Mouse (Mus musculus): Measurements from ENCODE around the gene Ngly1. TPM values are rescaled to one million over a fixed set of nuclear protein-coding genes. Genes with fewer than 3 reads are reported as not detected.
"Not testable (repeated sequence)": the region's sequence is repeated elsewhere in the genome, so short reads cannot be mapped to it uniquely, and the experiment has no call there.

Ngly1 gene
- total and polyA plus RNA-seq, 2 experiments from 2014 or later: 27.0 to 34.3 TPM

DNA sequence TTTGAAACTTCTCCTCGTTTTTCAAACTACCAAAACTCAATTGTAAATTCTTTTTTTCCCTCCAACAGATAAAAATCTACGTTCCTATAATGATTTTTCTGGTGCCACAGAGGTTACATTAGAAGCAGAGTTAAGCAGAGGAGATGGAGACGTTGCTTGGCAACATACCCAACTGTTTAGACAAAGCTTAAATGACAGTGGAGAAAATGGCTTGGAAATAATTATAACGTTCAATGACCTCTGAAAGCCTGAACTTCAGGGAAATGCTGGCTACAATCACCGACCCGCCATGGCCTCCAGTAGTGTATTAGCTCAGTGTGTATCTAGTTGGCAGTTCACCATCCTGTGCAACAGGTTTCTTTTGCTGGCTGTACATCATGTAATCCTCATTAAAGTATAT is 61.7 kb downstream of the Ngly1 start:
- peaks cover 7% of the 10 kb centered on the region for H3K36me3 ChIP-seq (replicated peaks; ENCODE audit: control insufficient read depth, insufficient read depth, low read length)
- DNase-seq (ENCODE audit: low spot score): no peak
- no peak overlapping the region for H3K4me2 ChIP-seq (ENCODE audit: low read depth, low read length)
- no peak overlapping the region for H3K4me3 ChIP-seq (ENCODE audit: low read depth, low read length)
- WGBS: 82% methylated on average over 6 of the region's 6 CpGs
- H3K9ac ChIP-seq (replicated peaks; ENCODE audit: low read depth, low read length): no peak overlapping the region
- ATAC-seq (ENCODE audit: insufficient read depth, low read depth): no peak
- no peaks in the 10 kb centered on the region for H3K27me3 ChIP-seq (ENCODE audit: control insufficient read depth, insufficient read depth, low read length)
- no peaks in the 10 kb centered on the region for H3K4me1 ChIP-seq (ENCODE audit: control insufficient read depth, insufficient read depth)
- H3K9me3 ChIP-seq (replicated peaks; ENCODE audit: control insufficient read depth, low read length): no peaks in the 10 kb centered on the region
- no peak for TF ChIP-seq EP300 (IDR thresholded peaks at IDR 0.05; ENCODE audit: low read depth)
- no peak overlapping the region for H3K27ac ChIP-seq (ENCODE audit: low read depth)

DNA sequence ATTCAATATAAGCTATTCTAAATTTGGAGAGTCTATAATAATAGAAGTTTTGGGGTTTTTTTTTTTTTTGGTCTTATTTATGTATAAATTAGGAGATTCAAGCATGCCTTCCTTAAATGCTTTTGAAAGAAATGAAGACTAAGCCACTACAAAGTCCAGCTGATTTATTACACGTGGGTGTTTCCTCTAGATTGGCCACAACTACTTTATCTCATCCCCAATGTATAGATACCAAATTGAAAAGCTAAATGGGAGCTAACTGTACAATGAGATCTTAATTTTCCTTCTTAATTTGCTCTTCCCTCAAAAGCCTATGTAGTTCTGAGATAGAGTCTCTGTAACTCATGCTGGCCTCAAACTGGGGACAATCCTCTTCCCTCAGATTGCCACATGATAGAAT is 63.5 kb downstream of the Ngly1 start:
- peaks cover 5% of the 10 kb centered on the region; the same call in 1 of the 2 replicates for H3K4me1 ChIP-seq (ENCODE audit: control insufficient read depth, insufficient read depth)
- no peak for ATAC-seq (ENCODE audit: insufficient read depth, low read depth)
- WGBS: 73% methylated on average over 1 of the region's 1 CpGs
- H3K27ac ChIP-seq (ENCODE audit: low read depth): no peak overlapping the region
- DNase-seq (ENCODE audit: low spot score): no peak
- TF ChIP-seq CTCF (IDR thresholded peaks at IDR 0.05; ENCODE audit: low read depth) (no peak), EP300 (IDR thresholded peaks at IDR 0.05; ENCODE audit: low read depth) (no peak)
- H3K9ac ChIP-seq (replicated peaks; ENCODE audit: low read depth, low read length): no peak overlapping the region
- H3K36me3 ChIP-seq (replicated peaks; ENCODE audit: control insufficient read depth, insufficient read depth, low read length): peaks cover 7% of the 10 kb centered on the region
- H3K27me3 ChIP-seq (ENCODE audit: control insufficient read depth, insufficient read depth, low read length): no peaks in the 10 kb centered on the region
- H3K4me2 ChIP-seq (ENCODE audit: low read depth, low read length): no peak overlapping the region
- no peaks in the 10 kb centered on the region for H3K9me3 ChIP-seq (replicated peaks; ENCODE audit: control insufficient read depth, low read length)
- no peak overlapping the region for H3K4me3 ChIP-seq (ENCODE audit: low read depth, low read length)

- not testable (repeated sequence) for DNase-seq (ENCODE audit: low spot score); H3K4me2 ChIP-seq (ENCODE audit: low read depth, low read length); H3K4me1 ChIP-seq (ENCODE audit: control insufficient read depth, insufficient read depth); H3K36me3 ChIP-seq (replicated peaks; ENCODE audit: control insufficient read depth, insufficient read depth, low read length); H3K27me3 ChIP-seq (ENCODE audit: control insufficient read depth, insufficient read depth, low read length); ATAC-seq (ENCODE audit: insufficient read depth, low read depth); H3K9me3 ChIP-seq (replicated peaks; ENCODE audit: control insufficient read depth, low read length); H3K4me3 ChIP-seq (ENCODE audit: low read depth, low read length); H3K9ac ChIP-seq (replicated peaks; ENCODE audit: low read depth, low read length); H3K27ac ChIP-seq (ENCODE audit: low read depth)
- WGBS: 83% methylated on average over 2 of the region's 2 CpGs
These were observed 64.0 kb downstream of the Ngly1 start for GRCm38 (mm10) chr14:16313073-16313472.

DNA sequence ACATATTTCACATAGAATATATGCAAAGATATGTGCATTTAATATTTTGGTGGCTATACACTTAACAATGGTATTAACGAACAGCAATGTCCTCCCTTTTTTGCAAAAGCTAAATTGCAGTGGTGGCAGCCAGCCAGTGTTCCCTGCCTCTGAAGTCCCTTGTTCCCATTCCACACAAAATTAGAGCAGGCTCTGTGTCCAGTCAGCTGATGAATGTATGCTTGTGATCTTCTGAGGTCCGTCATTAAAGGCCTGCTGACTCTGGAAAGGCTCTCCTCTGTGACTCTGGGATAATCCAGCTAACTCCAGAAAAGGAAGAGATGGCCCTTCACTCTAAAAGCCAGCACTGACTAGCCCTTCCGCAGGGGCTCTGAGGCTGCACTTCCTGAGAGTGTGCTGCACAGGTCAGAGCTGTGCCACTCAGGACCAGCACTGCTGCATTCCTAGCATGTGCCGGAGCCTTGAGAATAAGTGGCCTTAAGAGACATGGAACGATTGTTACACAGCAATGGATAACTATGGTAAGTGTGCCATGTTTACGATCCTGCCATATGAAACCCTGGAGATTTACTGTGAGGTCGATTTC is 64.9 kb downstream of the Ngly1 start:
- WGBS: 48% methylated on average over 7 of the region's 7 CpGs
- Histone ChIP-seq H3K9ac (replicated peaks; ENCODE audit: low read depth, low read length) (no peak overlapping the region), H3K4me3 (ENCODE audit: low read depth, low read length) (no peak overlapping the region), H3K4me2 (ENCODE audit: low read depth, low read length) (no peak overlapping the region), H3K27ac (ENCODE audit: low read depth) (peak overlapping the region; percentile 60), H3K36me3 (replicated peaks; ENCODE audit: control insufficient read depth, insufficient read depth, low read length) (peaks cover 7% of the 10 kb centered on the region), H3K9me3 (replicated peaks; ENCODE audit: control insufficient read depth, low read length) (no peaks in the 10 kb centered on the region), H3K27me3 (ENCODE audit: control insufficient read depth, insufficient read depth, low read length) (no peaks in the 10 kb centered on the region), H3K4me1 (ENCODE audit: control insufficient read depth, insufficient read depth) (peaks cover 5% of the 10 kb centered on the region; the same call in 1 of the 2 replicates)
- peak; percentile 33; the same call in 1 of the 2 replicates for ATAC-seq (ENCODE audit: insufficient read depth, low read depth)
- no peak for DNase-seq (ENCODE audit: low spot score)
- TF ChIP-seq EP300 (IDR thresholded peaks at IDR 0.05; ENCODE audit: low read depth) (no peak), CTCF (IDR thresholded peaks at IDR 0.05; ENCODE audit: low read depth) (no peak)

- peak overlapping the region; percentile 5 for H3K27ac ChIP-seq (ENCODE audit: low read depth)
- no peaks in the 10 kb centered on the region for H3K27me3 ChIP-seq (ENCODE audit: control insufficient read depth, insufficient read depth, low read length)
- WGBS: 74% methylated on average over 2 of the region's 2 CpGs
- DNase-seq (ENCODE audit: low spot score) (no peak), ATAC-seq (ENCODE audit: insufficient read depth, low read depth) (no peak)
- H3K4me2 ChIP-seq (ENCODE audit: low read depth, low read length): no peak overlapping the region
- no peaks in the 10 kb centered on the region for H3K9me3 ChIP-seq (replicated peaks; ENCODE audit: control insufficient read depth, low read length)
- H3K36me3 ChIP-seq (replicated peaks; ENCODE audit: control insufficient read depth, insufficient read depth, low read length): peaks cover 7% of the 10 kb centered on the region
- TF ChIP-seq CTCF (IDR thresholded peaks at IDR 0.05; ENCODE audit: low read depth): no peak
- no peak for TF ChIP-seq EP300 (IDR thresholded peaks at IDR 0.05; ENCODE audit: low read depth)
- H3K4me1 ChIP-seq (ENCODE audit: control insufficient read depth, insufficient read depth): peaks cover 5% of the 10 kb centered on the region; the same call in 1 of the 2 replicates
- H3K9ac ChIP-seq (replicated peaks; ENCODE audit: low read depth, low read length): no peak overlapping the region
- no peak overlapping the region for H3K4me3 ChIP-seq (ENCODE audit: low read depth, low read length)
These were observed 65.8 kb downstream of the Ngly1 start for GRCm38 (mm10) chr14:16314842-16315241.

DNA sequence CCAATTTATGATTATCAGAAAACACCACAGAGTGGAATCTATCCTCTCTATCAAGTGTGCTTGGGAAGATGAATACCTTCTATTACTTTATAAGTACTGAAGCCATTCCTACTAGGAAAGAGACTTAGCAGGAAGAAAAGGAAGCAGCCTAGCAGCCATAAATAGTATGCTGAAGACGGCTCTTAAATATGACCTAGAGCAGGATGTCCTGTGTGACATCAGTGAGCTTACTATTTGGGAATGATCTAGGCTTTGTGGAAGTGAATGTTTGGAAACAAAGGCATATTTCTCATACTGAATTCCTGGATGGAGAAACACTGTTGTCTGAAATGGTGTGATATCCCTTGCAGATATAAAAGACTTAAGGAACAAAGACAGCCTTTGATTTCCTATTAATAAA is 67.6 kb downstream of the Ngly1 start:
- H3K4me3 ChIP-seq (ENCODE audit: low read depth, low read length): no peak overlapping the region
- no peak overlapping the region for H3K9ac ChIP-seq (replicated peaks; ENCODE audit: low read depth, low read length)
- WGBS: 18% methylated on average over 1 of the region's 1 CpGs
- peaks cover 5% of the 10 kb centered on the region; the same call in 1 of the 2 replicates for H3K4me1 ChIP-seq (ENCODE audit: control insufficient read depth, insufficient read depth)
- H3K27me3 ChIP-seq (ENCODE audit: control insufficient read depth, insufficient read depth, low read length): no peaks in the 10 kb centered on the region
- no peaks in the 10 kb centered on the region for H3K9me3 ChIP-seq (replicated peaks; ENCODE audit: control insufficient read depth, low read length)
- no peak overlapping the region for H3K4me2 ChIP-seq (ENCODE audit: low read depth, low read length)
- DNase-seq (ENCODE audit: low spot score) (no peak), ATAC-seq (ENCODE audit: insufficient read depth, low read depth) (no peak)
- no peaks in the 10 kb centered on the region; the same call in 1 of the 2 replicates for H3K36me3 ChIP-seq (replicated peaks; ENCODE audit: control insufficient read depth, insufficient read depth, low read length)
- TF ChIP-seq CTCF (IDR thresholded peaks at IDR 0.05; ENCODE audit: low read depth) (no peak), EP300 (IDR thresholded peaks at IDR 0.05; ENCODE audit: low read depth) (no peak)
- H3K27ac ChIP-seq (ENCODE audit: low read depth): peak overlapping the region; percentile 74

All from heart, postnatal 0 days (tissue).